Mouse (Mus musculus) hindbrain, postnatal 0 days (tissue): ENCODE measurements around the gene Spata46. TPM values are rescaled to one million over a fixed set of nuclear protein-coding genes. Genes with fewer than 3 reads are reported as not detected.

ENCODE experiments used
- ATAC-seq: fragments of 200-750 bp; cut with Nextera tagmentation; 2 replicates; pipeline ENCODE4 v1.8.0; 2017; ENCODE audit warnings: mild to moderate bottlenecking, moderate TSS enrichment, moderate library complexity
- DNase-seq: peaks from one replicate; pipeline ENCODE4 v3.0.0-alpha.2; 2015; ENCODE audit warnings: low spot score
- H3K27ac ChIP-seq: fragments of 300-500 bp; sonication (generic); 2 replicates; pipeline ENCODE4 v1.5.1; 2014; ENCODE audit warnings: mild to moderate bottlenecking
- H3K27me3 ChIP-seq: fragments of 300-500 bp; sonication (generic); 2 replicates; pipeline ENCODE4 v1.6.1; 2014; ENCODE audit warnings: low read length, mixed read lengths; ENCODE audit not compliant: insufficient read depth
- H3K36me3 ChIP-seq: fragments of 300-500 bp; sonication (generic); 2 replicates; pipeline ENCODE4 v1.6.1; 2014; ENCODE audit warnings: low read length, mixed read lengths; ENCODE audit not compliant: insufficient read depth
- H3K4me1 ChIP-seq: fragments of 300-500 bp; sonication (generic); 2 replicates; pipeline ENCODE4 v1.6.1; 2014; ENCODE audit warnings: antibody characterized with exemption, low read length, mixed read lengths; ENCODE audit not compliant: insufficient read depth
- H3K4me2 ChIP-seq: fragments of 300-500 bp; sonication (generic); 2 replicates; pipeline ENCODE4 v1.6.1; 2014; ENCODE audit warnings: low read depth, mild to moderate bottlenecking, low read length, moderate library complexity, mixed read lengths
- H3K4me3 ChIP-seq: fragments of 300-500 bp; sonication (generic); 2 replicates; pipeline ENCODE4 v1.5.1; 2014; ENCODE audit warnings: low read length
- H3K9ac ChIP-seq: fragments of 300-500 bp; sonication (generic); replicated peaks from 2 replicates; pipeline ENCODE4 v1.6.1; 2014; ENCODE audit warnings: mild to moderate bottlenecking, low read length, moderate library complexity, mixed read lengths
- H3K9me3 ChIP-seq: fragments of 300-500 bp; sonication (generic); 2 replicates; pipeline ENCODE4 v1.6.1; 2016; ENCODE audit warnings: low read length, mixed read lengths
- CTCF ChIP-seq: IDR thresholded peaks from 2 replicates; pipeline ENCODE4 v1.5.1; 2016; ENCODE audit warnings: antibody characterized with exemption, control low read depth, low read depth
- WGBS: fragments of 180-500 bp; shearing (Covaris S2); extraction: QIAGEN DNeasy Blood & Tissue Kit; methylation state at CpG from one replicate; pipeline ENCODE4 v1.1.7; 2014; 5-methylcytosine and 5-hydroxymethylcytosine counted together
- polyA plus RNA-seq: library from polyadenylated mRNA; unstranded; fragments of >200 nt; fragmentation: Nextera tagmentation; extraction: Ambion mirVana; gene quantifications from 2 replicates; pipeline ENCODE4 v1.2.1, GENCODE M21; 2015
- total RNA-seq: library from RNA; depleted of rRNA; stranded (reverse); fragments of >200 nt; gene quantifications from 2 replicates; pipeline ENCODE4 v1.2.3, GENCODE M21; 2014

Spata46 gene
- total and polyA plus RNA-seq, 2 experiments from 2014 or later, result 0.39 TPM; not detected in 1

DNA sequence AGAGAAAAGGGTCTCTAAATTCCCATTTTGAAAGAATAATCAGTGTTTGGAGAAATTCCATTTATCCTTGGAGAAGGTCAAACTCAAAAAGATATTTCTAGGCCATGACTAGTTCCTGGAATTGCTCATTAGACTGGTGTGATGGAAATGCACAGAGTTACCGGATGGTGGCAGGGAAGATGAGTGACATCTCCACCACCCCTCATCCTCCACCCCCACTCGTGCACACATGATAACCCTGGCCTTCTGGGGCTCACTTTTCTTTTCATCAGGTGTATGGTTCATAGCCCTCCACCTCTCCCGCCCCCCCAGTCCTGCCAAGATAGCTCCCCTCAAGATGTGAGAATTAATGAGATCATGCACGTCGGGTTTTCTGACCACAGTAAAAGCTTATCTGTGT, 15.3 kb upstream of the Spata46 start:
- no peaks in the 10 kb centered on the region for H3K4me1 ChIP-seq
- no peak overlapping the region for H3K9ac ChIP-seq
- ATAC-seq, result no peak
- WGBS, result 71% methylated on average over 5 of the region's 5 CpGs
- DNase-seq, result no peak
- no peak overlapping the region for H3K4me3 ChIP-seq
- no peak overlapping the region for H3K27ac ChIP-seq
- H3K9me3 ChIP-seq, result no peaks in the 10 kb centered on the region
- H3K36me3 ChIP-seq, result no peaks in the 10 kb centered on the region
- no peak for TF ChIP-seq CTCF
- no peaks in the 10 kb centered on the region for H3K27me3 ChIP-seq
- no peak overlapping the region for H3K4me2 ChIP-seq

DNA sequence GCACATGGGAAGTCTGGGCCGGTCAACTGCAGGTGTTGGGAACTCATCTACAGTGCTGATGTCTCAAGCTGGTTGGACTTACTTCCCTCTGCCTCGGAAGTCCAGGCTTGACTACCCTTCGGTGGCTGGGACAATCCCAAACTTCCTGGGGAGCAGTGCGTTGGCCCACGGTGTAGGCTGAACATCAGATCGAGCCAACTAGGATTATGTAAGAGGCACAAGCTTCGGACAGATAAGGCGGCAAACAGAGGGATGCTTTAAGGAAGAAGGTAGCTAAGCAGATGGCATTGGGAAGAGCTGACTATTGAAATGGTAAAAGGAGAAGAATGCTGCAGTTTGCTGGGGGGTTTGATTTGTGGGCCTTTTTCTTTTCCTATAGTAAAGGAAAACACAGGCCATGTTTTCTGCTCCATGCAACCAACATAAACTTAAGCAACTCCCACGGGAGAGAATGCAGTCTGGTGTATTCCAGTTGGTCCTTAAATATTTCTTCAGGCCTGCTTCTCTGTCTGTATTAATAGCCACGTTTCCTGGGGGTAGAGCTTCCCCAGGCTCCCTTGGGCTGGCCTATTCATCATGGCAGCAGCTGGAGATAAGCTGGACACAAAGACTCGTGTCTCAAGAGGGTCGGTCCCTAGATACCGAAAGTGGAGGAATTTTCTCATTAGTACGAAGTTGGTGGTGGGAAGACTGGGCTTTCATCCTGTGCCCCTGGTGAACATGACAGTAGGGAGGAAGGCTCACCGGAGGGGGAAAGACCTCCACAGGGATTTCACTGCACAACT, 13.6 kb upstream of the Spata46 start:
- ATAC-seq (no peak), DNase-seq (no peak)
- Histone ChIP-seq H3K27me3 (no peaks in the 10 kb centered on the region), H3K9me3 (no peaks in the 10 kb centered on the region), H3K4me3 (no peak overlapping the region), H3K36me3 (no peaks in the 10 kb centered on the region), H3K4me1 (no peaks in the 10 kb centered on the region), H3K27ac (no peak overlapping the region), H3K9ac (no peak overlapping the region), H3K4me2 (no peak overlapping the region)
- 56% methylated on average over 15 of the region's 15 CpGs for WGBS
- no peak for TF ChIP-seq CTCF

DNA sequence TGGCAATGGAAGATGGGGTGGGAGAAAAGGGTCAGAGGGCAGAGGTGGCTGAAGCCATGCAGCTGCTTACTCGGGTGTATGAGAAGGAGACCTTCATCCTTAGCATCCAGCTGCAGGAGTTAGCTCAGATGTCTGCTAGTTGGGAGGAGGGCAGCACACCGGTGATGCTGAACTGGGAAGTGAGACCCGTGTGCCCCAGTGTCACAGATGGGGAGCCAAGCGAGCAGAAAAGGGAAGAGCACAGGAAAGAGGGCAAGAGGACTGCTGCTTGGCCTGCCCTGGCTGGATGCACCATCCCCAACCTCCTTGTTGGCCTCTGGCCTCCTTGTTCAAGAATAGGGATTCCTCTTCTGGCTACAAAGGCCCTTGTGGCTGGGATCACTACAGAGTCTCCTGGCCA, 9.1 kb upstream of the Spata46 start:
- 82% methylated on average over 4 of the region's 4 CpGs for WGBS
- Histone ChIP-seq H3K4me3 (no peak overlapping the region), H3K9me3 (no peaks in the 10 kb centered on the region), H3K36me3 (no peaks in the 10 kb centered on the region), H3K27me3 (no peaks in the 10 kb centered on the region), H3K4me1 (no peaks in the 10 kb centered on the region), H3K27ac (no peak overlapping the region), H3K4me2 (no peak overlapping the region), H3K9ac (no peak overlapping the region)
- ATAC-seq (no peak), DNase-seq (no peak)
- TF ChIP-seq CTCF, result no peak

DNA sequence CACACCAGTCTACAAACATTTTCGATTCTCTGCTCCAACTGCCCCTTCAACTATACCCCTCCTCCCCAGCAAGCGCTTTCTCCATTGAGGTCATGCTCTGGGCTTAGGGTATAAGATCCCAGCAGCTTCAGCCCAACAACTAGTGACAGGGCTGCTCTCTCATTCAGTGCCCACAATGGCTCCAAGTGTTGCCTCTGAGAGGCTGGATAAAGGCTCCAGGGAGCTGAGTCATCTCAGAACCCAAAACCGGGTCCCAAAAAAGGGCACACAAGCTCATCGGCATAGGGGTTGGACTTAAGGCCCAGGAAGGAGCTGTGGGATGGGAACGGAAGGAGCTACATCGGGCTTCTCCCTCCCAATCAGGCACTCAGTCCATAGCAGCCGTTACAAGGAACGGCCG, 6.9 kb upstream of the Spata46 start:
- no peak for TF ChIP-seq CTCF
- H3K27ac ChIP-seq, result no peak overlapping the region
- H3K9me3 ChIP-seq, result no peaks in the 10 kb centered on the region
- DNase-seq, result no peak
- H3K4me2 ChIP-seq, result no peak overlapping the region
- H3K36me3 ChIP-seq, result no peaks in the 10 kb centered on the region
- H3K4me3 ChIP-seq, result no peak overlapping the region
- 92% methylated on average over 9 of the region's 9 CpGs for WGBS
- no peak for ATAC-seq
- H3K9ac ChIP-seq, result no peak overlapping the region
- H3K4me1 ChIP-seq, result no peaks in the 10 kb centered on the region
- H3K27me3 ChIP-seq, result no peaks in the 10 kb centered on the region

DNA sequence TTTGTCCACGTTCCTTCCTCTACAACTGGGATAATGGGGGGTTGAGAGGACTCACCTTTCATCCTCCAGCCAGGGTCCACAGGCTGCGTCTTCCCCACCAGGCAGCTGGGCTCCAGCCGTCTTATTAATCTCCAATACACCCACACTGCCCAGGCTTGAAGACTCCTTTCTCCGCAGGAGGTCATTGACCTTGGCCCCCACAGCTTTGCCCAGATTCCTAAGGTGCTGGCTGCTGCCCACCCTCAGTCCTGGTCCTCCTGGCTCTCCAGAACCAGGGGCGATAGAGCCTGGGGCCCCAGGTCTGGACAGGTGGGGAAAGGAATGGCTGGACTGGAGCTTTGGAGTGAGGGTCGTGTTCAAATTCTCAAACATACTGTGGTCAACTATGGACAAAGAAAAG, 6.1 kb upstream of the Spata46 start:
- no peak overlapping the region for H3K4me2 ChIP-seq
- no peak overlapping the region for H3K9ac ChIP-seq
- no peaks in the 10 kb centered on the region for H3K4me1 ChIP-seq
- no peaks in the 10 kb centered on the region for H3K27me3 ChIP-seq
- H3K36me3 ChIP-seq, result no peaks in the 10 kb centered on the region
- ATAC-seq, result no peak
- H3K4me3 ChIP-seq, result no peak overlapping the region
- no peak overlapping the region for H3K27ac ChIP-seq
- 77% methylated on average over 6 of the region's 6 CpGs for WGBS
- no peaks in the 10 kb centered on the region for H3K9me3 ChIP-seq
- no peak for DNase-seq
- no peak for TF ChIP-seq CTCF

DNA sequence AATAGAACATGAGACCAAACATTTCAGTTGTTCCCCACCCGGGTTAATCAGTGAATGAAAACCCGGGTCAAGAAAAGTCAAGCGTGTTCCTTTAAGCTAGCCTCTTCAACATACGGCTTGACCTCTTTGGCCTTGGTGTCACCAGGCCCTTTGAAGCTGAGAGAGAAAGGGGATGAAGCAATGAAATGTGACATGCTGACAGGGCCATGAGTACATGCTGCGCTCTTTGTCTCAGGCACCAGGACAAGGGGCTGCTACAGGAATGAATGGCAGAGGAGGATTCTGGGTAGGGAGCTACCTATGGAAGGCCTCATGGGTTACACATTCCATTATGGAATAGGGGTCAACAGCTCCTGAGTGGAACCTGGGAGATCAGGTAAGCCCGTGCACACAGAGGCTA, 5.5 kb upstream of the Spata46 start:
- H3K4me1 ChIP-seq, result no peaks in the 10 kb centered on the region
- no peaks in the 10 kb centered on the region for H3K27me3 ChIP-seq
- H3K4me2 ChIP-seq, result no peak overlapping the region
- no peak overlapping the region for H3K9ac ChIP-seq
- H3K27ac ChIP-seq, result no peak overlapping the region
- no peak for TF ChIP-seq CTCF
- H3K4me3 ChIP-seq, result no peak overlapping the region
- no peak for DNase-seq
- no peak for ATAC-seq
- no peaks in the 10 kb centered on the region for H3K36me3 ChIP-seq
- no peaks in the 10 kb centered on the region for H3K9me3 ChIP-seq
- WGBS, result 48% methylated on average over 6 of the region's 6 CpGs

DNA sequence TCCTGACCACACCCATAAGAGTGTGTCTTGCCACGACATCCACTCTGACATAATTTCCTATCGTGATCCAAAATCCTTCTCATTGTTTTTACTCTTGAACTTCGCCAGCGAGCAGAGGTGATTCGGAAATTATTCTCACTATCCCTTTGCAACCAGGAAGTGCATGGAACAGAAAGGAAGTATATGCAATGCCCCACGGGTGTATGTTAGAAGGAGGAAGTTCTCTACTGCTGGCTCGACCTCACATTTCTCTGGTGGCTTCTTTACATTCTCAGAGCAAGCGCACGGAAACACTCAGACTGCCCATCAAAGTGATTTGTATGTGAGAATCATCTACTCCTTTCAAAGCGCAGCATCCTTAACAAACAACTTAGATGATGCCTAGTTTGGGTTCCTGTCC, 3.6 kb upstream of the Spata46 start:
- H3K4me1 ChIP-seq, result no peaks in the 10 kb centered on the region
- 93% methylated on average over 10 of the region's 10 CpGs for WGBS
- TF ChIP-seq CTCF, result no peak
- H3K27me3 ChIP-seq, result no peaks in the 10 kb centered on the region
- ATAC-seq, result no peak
- H3K4me2 ChIP-seq, result no peak overlapping the region
- H3K4me3 ChIP-seq, result no peak overlapping the region
- no peak for DNase-seq
- H3K9ac ChIP-seq, result no peak overlapping the region
- H3K9me3 ChIP-seq, result no peaks in the 10 kb centered on the region
- H3K27ac ChIP-seq, result no peak overlapping the region
- no peaks in the 10 kb centered on the region for H3K36me3 ChIP-seq
